Comparison of ENCODE assay signal across 8 mouse cellular contexts in genomic region chr14:32587013-32587784, GRCm38 (mm10). TPM values are rescaled to one million over a fixed set of nuclear protein-coding genes. Genes with fewer than 3 reads are reported as not detected.
DNase-seq lines count a peak whose midpoint lies in the region; ATAC-seq and TF ChIP-seq lines count a peak whose summit lies in the region.

No protein-coding gene starts in this region.

- H3K4me2 ChIP-seq in hindbrain, embryonic 14.5 days (replicated peaks) = no peak overlapping the region
- H3K4me2 ChIP-seq in midbrain, embryonic 13.5 days (replicated peaks) = no peak overlapping the region

- no peak overlapping the region for H3K27ac ChIP-seq in bone marrow macrophage, adult 2 months (ENCODE audit: insufficient read depth, low read depth, low read length)
- no peak overlapping the region for H3K27ac ChIP-seq in forebrain, embryonic 10.5 days
- H3K27ac ChIP-seq in hindbrain, embryonic 14.5 days = no peak overlapping the region
- no peak overlapping the region for H3K27ac ChIP-seq in left cerebral cortex, adult 2 months
- no peak overlapping the region for H3K27ac ChIP-seq in midbrain, embryonic 13.5 days

- no peaks in the 10 kb centered on the region for H3K36me3 ChIP-seq in forebrain, embryonic 10.5 days (replicated peaks)
- H3K36me3 ChIP-seq in hindbrain, embryonic 14.5 days (replicated peaks; ENCODE audit: control insufficient read depth, insufficient read depth) = no peaks in the 10 kb centered on the region
- H3K36me3 ChIP-seq in midbrain, embryonic 13.5 days = no peaks in the 10 kb centered on the region

- H3K4me3 ChIP-seq in bone marrow macrophage, adult 2 months (ENCODE audit: insufficient read depth, low read length) = no peak overlapping the region
- H3K4me3 ChIP-seq in forebrain, embryonic 10.5 days = no peak overlapping the region
- H3K4me3 ChIP-seq in hindbrain, embryonic 14.5 days (replicated peaks; ENCODE audit: low read length) = no peak overlapping the region
- no peak overlapping the region for H3K4me3 ChIP-seq in left cerebral cortex, adult 2 months
- no peak overlapping the region for H3K4me3 ChIP-seq in midbrain, embryonic 13.5 days (replicated peaks)

- H3K4me1 ChIP-seq in bone marrow macrophage, adult 2 months (ENCODE audit: control insufficient read depth, insufficient read depth, low read length) = no peaks in the 10 kb centered on the region
- H3K4me1 ChIP-seq in forebrain, embryonic 10.5 days = no peaks in the 10 kb centered on the region
- H3K4me1 ChIP-seq in hindbrain, embryonic 14.5 days (replicated peaks; ENCODE audit: control insufficient read depth, insufficient read depth, low read length) = no peaks in the 10 kb centered on the region
- no peaks in the 10 kb centered on the region for H3K4me1 ChIP-seq in midbrain, embryonic 13.5 days (replicated peaks)

- intact Hi-C loops in left cerebral cortex, adult 2 months (cut with DNase I) = loop anchor here (2.0 kb wide), 1 partner anchor 52 kb away; no protein-coding TSS in a partner anchor

- no peaks in the 10 kb centered on the region for H3K9me3 ChIP-seq in forebrain, embryonic 10.5 days
- no peaks in the 10 kb centered on the region for H3K9me3 ChIP-seq in hindbrain, embryonic 14.5 days (ENCODE audit: control insufficient read depth, low read length)
- H3K9me3 ChIP-seq in midbrain, embryonic 13.5 days = no peaks in the 10 kb centered on the region

- H3K27me3 ChIP-seq in forebrain, embryonic 10.5 days (ENCODE audit: poor library complexity, severe bottlenecking) = peaks cover 4% of the 10 kb centered on the region; the same call in 1 of the 2 replicates
- H3K27me3 ChIP-seq in hindbrain, embryonic 14.5 days (ENCODE audit: control insufficient read depth, insufficient read depth, low read length) = no peaks in the 10 kb centered on the region
- peaks cover 20% of the 10 kb centered on the region for H3K27me3 ChIP-seq in midbrain, embryonic 13.5 days

- no peak for ATAC-seq in CD4-positive, CD25-positive, alpha-beta regulatory T cell, adult 4 months
- peak; percentile 24; the same call in 1 of the 2 replicates for ATAC-seq in hindbrain, embryonic 14.5 days (ENCODE audit: low FRiP score)
- peak; percentile 62 for ATAC-seq in midbrain, embryonic 13.5 days

- TF ChIP-seq POLR2A in bone marrow macrophage, adult 2 months (IDR thresholded peaks at IDR 0.05; ENCODE audit: borderline replicate concordance, low read depth, low read length) = no peak

- DNase-seq in CD4-positive, CD25-positive, alpha-beta regulatory T cell, adult 2 months (ENCODE audit: low read depth, low spot score) = peak; percentile 74
- DNase-seq in forebrain, embryonic 10.5 days (ENCODE audit: extremely low spot score, low spot score) = peak; percentile 71
- peak; percentile 88 for DNase-seq in hindbrain, embryonic 14.5 days (ENCODE audit: low spot score)
- peak; percentile 56 to 70 for DNase-seq in left cerebral cortex, adult 2 months (ENCODE audit: extremely low spot score in 1 of 2, low spot score in 2 of 2)
- peak; percentile 36 for DNase-seq in spleen, adult 12 weeks (ENCODE audit: low spot score)

- peak; percentile 49 for TF ChIP-seq CTCF in bone marrow macrophage, adult 2 months (IDR thresholded peaks at IDR 0.05; ENCODE audit: low read depth, low read length)
- peak; percentile 81 for TF ChIP-seq CTCF in left cerebral cortex, adult 2 months (IDR thresholded peaks at IDR 0.05)

- H3K9ac ChIP-seq in hindbrain, embryonic 14.5 days = no peak overlapping the region
- H3K9ac ChIP-seq in midbrain, embryonic 13.5 days (replicated peaks) = no peak overlapping the region

- 10% methylated on average over 10 of the region's 10 CpGs for WGBS in forebrain, embryonic 10.5 days
- WGBS in hindbrain, embryonic 14.5 days = 13% methylated on average over 10 of the region's 10 CpGs
- WGBS in midbrain, embryonic 13.5 days = 14% methylated on average over 10 of the region's 10 CpGs

RNA-seq across cellular contexts. Expression of gene Prrxl1, which starts 12.0 kb away (rescaled TPM):
- polyA plus RNA-seq in CD4-positive, CD25-positive, alpha-beta regulatory T cell, adult 4 months (2017; shearing (Covaris generic)) = not detected
- not detected in 2 replicates for polyA plus RNA-seq in bone marrow macrophage, adult 2 months (2012; ENCODE audit: insufficient read depth, insufficient read length, missing spikeins)
- 0.22 TPM in 1 of 2 replicates, not detected in the other for polyA plus RNA-seq in forebrain, embryonic 10.5 days (2016; fragmentation: Nextera tagmentation; extraction: Ambion mirVana)
- 56.5 and 63.2 TPM in 2 replicates for polyA plus RNA-seq in hindbrain, embryonic 14.5 days (2014; fragmentation: Nextera tagmentation; extraction: Ambion mirVana)
- total RNA-seq in left cerebral cortex, adult 2 months (2021) = not detected
- 5.7 TPM in 2 replicates for polyA plus RNA-seq in midbrain, embryonic 13.5 days (2015; fragmentation: Nextera tagmentation; extraction: Ambion mirVana)

Comparison
In these comparisons a context has a peak if more than half of its experiments do, and no peak if none do; other contexts are left out.
1. DNase-seq: peak in every context shown above with its lines; median percentile 88 in hindbrain, embryonic 14.5 days; 74 in CD4-positive, CD25-positive, alpha-beta regulatory T cell, adult 2 months; 71 in forebrain, embryonic 10.5 days; 63 in left cerebral cortex, adult 2 months; 36 in spleen, adult 12 weeks.